Mouse (Mus musculus) layer of hippocampus, postnatal 36 days (tissue): ENCODE data around the gene Zfp386. TPM values are rescaled to one million over a fixed set of nuclear protein-coding genes. Genes with fewer than 3 reads are reported as not detected.

Experiments used
- DNase-seq, 2 experiments: peaks; one replicate each; pipeline ENCODE4 v3.0.0; 2022
- total RNA-seq, 2 experiments: library from RNA; stranded (reverse); gene quantifications; 2 replicates each; pipeline ENCODE4 v1.2.3; 2021

The Zfp386 gene
- total RNA-seq, 2 experiments from 2014 or later, result 32.9 to 33.3 TPM

DNA sequence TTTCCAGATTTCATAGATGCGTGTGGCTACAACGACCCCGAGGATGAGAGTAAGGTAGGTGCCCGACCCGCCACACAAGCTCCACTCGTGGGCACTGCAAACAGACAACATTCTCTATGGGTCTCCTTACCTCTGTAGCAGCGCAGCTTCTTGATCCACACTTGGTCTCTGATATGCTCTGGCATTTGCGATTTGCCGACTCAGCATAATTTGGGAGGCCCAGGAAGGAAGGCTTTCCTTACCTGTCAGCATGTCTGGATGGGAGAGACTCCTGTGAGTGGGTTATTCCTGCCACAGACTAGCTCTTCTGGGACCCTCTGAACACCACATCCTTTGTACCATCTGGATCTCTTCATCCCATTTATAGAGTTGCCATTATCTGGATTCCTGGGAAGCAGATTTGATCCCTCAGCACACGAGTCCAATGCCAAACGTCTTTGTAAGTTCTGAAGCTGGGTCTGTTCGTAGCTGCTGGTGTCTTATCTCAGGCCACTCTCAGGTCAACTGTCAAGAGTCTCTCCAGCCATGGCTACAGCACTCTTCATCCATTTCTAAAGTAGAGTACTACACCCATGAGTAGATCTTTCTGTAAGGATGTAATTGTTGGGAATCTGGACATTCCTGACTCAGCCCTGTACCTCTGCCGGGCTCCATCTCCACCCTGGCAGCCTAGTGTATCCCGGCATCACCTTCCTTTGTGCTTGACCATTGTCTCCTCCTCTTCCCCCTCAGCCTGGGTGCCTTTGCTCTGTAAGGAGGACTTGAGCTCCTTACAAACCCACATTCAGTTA is 47.4 kb downstream of the Zfp386 start:
- no peak for DNase-seq

DNA sequence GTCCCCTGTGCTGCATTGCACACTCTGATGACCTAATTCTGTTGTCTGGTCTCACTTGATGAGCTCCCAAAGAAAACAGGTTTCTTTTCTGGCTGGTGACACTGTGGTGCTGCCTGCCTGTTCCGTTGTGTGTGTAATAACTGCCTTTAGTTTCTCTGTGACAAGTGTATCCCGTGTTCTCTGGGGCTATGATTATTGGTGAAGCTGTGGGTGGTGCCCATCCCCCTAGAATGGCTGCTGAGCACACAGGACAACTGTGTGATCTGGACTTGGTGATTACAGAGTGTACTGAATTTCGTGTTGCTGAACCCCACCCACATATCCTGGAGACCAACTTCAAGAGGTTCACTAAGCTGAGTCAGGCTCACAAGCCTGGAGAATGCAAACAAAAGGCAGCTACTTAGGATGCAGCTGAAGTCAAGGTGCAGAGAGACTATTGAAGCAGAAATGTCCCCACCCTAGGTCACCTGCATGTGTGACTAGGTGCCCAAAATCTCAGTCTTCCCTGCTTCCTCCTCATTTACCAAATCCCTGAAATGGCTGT is 48.9 kb downstream of the Zfp386 start:
- DNase-seq, result no peak

GRCm38 (mm10) chr12:116097166-116097565 is 49.6 kb downstream of the Zfp386 start:
- DNase-seq, result no peak

DNA sequence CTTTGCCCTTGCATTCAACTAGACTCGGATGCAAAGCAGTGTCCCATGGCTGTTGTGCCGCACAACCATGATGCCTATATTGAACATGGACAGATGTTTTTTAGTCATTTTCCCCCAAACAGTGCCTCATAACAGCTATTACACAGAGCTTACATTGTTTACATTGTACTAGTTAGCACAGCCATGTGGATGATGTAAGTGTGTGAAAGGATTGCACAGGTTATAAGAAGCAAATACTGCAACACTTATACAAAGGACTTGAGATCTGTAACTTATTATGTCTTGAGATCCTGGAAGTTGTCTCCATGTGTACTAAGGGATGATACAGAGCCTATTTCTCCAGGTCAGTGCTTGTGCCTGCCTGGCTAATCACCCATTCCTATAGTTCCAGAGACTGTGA is 54.4 kb downstream of the Zfp386 start:
- no peak for DNase-seq

DNA sequence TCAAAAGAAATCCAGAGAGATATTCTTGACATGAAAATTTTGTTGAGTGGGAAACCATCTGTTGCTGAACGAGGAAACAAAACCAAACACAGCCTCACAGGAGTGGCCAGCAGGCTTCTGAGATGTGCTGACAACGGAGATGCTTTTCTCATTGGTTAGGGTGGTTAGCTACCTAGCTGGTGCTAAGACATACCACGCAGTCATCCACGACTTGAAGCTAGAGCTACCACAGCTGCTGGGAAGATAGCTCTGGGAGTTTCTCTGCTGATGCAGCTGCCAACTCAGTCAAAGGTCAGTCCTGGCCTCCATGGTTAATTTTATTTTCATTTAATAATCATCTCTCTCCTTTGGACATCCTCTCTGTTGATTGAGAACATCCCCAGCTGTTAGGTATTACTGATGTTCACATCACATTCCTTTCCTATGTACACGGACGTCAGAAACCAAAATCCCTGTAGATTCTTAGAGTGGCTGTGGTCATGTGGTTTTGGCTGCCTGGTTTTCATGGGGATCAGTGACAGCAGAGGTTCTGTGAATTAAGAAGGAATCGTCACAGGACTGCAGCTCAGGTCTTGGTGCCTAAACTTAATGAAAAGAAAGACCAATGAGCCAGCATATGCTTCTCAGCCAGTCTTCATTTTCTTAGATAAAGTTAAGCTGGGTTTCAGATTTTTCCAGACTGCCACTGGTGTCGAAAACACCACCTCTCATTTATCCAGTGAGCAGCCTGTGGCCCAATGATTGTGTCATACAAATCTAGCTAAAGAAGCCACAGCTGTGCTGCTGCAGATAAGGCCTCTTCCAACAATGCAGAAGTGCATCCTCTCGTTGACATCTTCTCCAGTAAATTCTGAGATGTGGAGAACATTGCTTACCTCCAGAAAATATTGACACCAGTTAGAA is 62.2 kb downstream of the Zfp386 start:
- no peak for DNase-seq

- no peak for DNase-seq
Measured at GRCm38 (mm10) chr12:116111007-116111694, 63.6 kb downstream of the Zfp386 start.

Other genes starting within 250 kb of the Zfp386 start
- gene Vipr2, start 30.0 kb downstream of the Zfp386 start, total RNA-seq, result 1 to 10 TPM in 1 of 2 experiments, under 1 TPM in 1; 0.50 to 1.6 TPM
- 10 to 100 TPM; 17.2 to 17.6 TPM for gene Wdr60, start 215.3 kb downstream of the Zfp386 start, total RNA-seq
- gene Gm11027, start 227.7 kb downstream of the Zfp386 start, total RNA-seq, result not detected
- gene Esyt2, start 233.5 kb downstream of the Zfp386 start, total RNA-seq, result 10 to 100 TPM; 71.7 to 72.9 TPM